Mouse (Mus musculus) cerebellum, adult 11-12 months (tissue): ENCODE measurements around the gene Chil5.
"Not testable (repeated sequence)": the region's sequence is repeated elsewhere in the genome, so short reads cannot be mapped to it uniquely, and the experiment has no call there.

Experiments used
- DNase-seq: peaks from one replicate; pipeline ENCODE4 v3.0.0; 2022

Chil5 gene

DNA sequence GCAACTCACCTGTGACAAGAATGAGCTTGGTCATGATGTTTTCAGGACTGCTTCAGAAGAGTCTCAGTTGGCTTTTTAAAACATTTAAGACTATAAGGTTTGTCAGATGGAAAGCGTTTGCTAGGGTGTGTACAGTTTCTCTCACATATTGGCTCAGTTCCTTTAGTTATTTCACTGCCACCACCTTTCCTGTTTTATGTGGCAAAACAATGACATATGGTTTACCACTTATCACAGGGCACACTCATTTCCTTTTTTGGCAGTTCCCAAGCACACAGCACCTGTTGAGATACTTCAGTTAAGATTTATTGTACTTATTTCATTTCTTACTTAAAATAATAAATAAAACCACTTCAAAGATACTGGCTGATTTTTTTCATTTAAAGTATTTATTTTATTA lies at the start of gene Chil5:
Chil5 (minus strand) TSS at position 34 of the 400 bp plus-strand sequence.
- peak; percentile 32 for DNase-seq

- no peak for DNase-seq
Measured at GRCm38 (mm10) chr3:106074824-106075223, 42.2 kb upstream of the Chil5 start.

- DNase-seq: no peak
Measured at GRCm38 (mm10) chr3:106070994-106071393, 38.4 kb upstream of the Chil5 start.

DNA sequence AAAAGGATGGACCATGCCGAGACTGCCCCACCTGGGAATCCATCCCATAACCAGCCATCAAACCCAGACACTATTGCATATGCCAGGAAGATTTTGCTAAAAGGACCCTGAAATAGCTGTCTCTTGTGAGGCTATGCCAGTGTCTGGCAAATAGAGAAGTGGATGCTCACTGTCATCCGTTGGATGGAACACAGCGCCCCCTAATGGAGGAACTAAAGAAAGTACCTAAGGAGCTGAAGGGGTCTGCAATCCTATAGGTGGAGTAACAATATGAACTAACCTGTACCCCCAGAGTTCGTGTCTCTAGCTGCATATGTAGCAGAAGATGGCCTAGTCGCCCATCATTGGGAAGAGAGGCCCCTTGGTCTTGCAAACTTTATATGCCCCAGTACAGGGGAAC lies 35.1 kb upstream of the Chil5 start:
- not testable (repeated sequence) for DNase-seq

GRCm38 (mm10) chr3:106057966-106058365 lies 25.4 kb upstream of the Chil5 start:
- DNase-seq: peak; percentile 71

GRCm38 (mm10) chr3:106051896-106052295 lies 19.3 kb upstream of the Chil5 start:
- no peak for DNase-seq

DNA sequence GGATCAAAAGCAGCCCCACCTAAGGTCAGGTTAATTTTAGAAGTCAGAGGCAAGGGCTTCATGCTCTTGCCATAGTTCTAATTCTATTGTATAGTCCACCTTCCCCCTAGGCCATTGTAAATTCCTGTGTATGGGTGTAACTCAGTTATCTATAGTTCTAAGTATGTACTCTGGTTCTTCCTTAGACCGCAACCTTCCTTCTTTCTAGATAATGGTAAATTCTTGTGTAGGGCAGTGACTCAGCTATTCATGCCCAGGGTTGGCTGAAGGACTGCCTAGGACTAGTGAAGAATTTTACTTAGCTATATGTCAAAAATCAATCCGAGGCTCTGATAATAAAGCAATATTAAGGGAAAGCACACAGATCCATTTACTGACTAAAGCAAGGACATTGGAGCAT lies 7.7 kb upstream of the Chil5 start:
- no peak for DNase-seq

GRCm38 (mm10) chr3:106024135-106024534 lies 8.5 kb downstream of the Chil5 start:
- DNase-seq: no peak

GRCm38 (mm10) chr3:106021840-106022239 lies 10.8 kb downstream of the Chil5 start:
- DNase-seq: no peak

DNA sequence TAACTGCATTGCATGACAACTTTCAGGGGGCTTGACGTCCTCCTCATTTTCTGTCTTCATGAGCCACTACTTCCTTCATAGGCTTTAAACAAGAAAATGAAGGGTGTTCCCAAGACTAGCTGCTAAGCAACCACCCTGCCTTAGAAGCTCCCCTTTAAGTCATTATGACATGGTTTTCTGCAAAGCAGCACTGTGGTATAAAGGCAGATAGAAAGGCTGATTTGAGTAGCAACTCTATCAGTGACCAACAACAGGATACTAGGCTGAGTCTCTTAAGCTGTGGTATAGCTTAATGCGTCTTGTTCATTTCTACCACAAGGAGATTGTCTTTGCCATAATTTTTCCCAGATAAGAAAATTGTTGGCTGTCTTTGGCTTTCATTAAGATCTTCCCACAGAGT lies 18.1 kb downstream of the Chil5 start, which contains the start of gene Pifo:
Pifo (minus strand) TSS at position 101 of the 400 bp plus-strand sequence.
- DNase-seq: no peak

- not testable (repeated sequence) for DNase-seq
Measured at GRCm38 (mm10) chr3:106003360-106003759, 29.3 kb downstream of the Chil5 start.

DNA sequence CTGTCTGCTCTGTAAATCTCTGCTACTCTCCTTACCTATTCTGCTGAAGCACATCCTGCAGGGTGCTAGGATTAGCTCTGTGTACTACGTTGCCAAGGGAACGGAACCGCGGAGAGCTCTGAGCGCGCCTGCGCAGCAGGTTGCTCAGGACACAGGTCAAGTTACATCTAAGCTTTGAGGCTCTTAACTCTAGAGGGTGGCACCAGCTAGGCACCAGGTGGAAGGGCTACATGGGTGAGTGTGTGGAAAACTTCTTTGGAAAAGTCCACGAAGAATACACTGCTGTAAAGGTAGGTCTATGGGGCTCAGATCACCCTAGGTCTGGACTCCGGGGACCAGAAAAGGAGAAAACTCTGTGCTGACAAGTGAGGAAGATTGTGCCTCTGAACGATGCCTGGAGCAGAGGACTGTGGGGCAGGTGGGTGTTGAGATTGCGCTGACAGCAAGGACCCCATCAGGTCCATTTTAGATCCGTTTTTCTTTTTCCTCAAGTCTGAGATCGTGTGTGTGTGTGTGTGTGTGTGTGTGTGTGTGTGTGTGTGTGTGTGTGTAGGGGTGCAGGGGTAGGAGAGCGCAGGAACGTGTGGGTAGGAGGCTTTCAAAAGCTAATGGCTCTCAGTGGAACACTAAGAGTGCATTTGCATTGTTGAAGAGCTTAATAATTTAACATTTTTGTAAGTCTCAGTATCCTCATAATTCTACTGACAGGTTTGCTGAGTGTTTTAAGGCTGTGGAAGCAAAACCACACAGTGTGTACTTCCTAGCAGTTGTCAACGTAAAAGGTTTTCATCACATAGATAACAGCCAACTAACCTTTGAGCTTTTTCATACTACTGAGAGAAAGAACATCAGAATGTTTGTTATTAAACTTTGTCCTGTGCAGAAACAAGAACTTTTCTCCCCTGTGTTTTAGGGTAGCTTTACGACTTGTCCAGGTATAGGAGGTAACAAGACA lies 30.9 kb downstream of the Chil5 start:
- peak; percentile 19 for DNase-seq

GRCm38 (mm10) chr3:106000707-106001375 lies 31.8 kb downstream of the Chil5 start:
- no peak for DNase-seq

DNA sequence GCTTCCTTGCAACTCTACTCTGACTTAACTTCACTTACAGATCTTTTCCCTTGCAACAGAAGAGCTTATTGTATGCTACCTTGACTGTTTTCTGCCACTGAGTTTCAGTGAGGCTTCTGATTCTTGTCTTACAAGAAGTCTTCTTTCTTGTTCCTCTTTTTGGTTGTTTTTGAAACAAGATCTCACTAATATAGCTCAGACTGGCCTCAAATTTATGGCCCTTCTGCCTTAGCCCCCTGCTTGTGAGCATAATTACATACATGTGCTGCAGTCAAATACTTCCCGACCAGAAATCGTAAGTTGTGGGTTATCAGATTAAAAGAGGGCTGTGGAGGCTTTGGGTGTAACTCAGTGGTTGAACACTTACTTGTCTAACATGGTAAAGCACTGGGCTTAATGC lies 37.9 kb downstream of the Chil5 start:
- no peak for DNase-seq

- DNase-seq: no peak
Measured at GRCm38 (mm10) chr3:105991653-105992283, 40.8 kb downstream of the Chil5 start.

GRCm38 (mm10) chr3:105989611-105990010 lies 43.0 kb downstream of the Chil5 start:
- DNase-seq: not testable (repeated sequence)

GRCm38 (mm10) chr3:105974174-105974573 lies 58.4 kb downstream of the Chil5 start:
- no peak for DNase-seq

DNA sequence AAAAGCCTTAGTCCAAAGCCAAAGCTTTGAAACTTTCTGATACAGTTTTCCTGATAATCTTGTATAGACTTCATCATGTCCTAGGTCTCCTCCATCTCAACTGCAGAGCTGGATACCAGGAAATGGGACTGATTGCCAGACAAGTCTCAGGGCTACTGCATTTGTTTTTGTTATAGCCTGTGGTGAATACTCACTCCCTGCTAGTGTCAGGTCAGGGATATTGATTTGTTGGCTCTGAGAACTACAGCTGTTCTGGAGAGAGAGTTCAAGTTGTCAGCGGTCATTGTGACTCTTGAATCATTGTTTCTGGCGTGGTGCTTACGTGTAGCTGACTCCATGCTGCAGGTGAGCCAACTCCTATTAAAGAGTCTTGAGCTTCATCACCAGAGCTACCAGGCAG lies 59.2 kb downstream of the Chil5 start, which contains the start of gene Ovgp1:
Ovgp1 (plus strand) TSS at position 301 of the 400 bp plus-strand sequence.
- no peak for DNase-seq

DNA sequence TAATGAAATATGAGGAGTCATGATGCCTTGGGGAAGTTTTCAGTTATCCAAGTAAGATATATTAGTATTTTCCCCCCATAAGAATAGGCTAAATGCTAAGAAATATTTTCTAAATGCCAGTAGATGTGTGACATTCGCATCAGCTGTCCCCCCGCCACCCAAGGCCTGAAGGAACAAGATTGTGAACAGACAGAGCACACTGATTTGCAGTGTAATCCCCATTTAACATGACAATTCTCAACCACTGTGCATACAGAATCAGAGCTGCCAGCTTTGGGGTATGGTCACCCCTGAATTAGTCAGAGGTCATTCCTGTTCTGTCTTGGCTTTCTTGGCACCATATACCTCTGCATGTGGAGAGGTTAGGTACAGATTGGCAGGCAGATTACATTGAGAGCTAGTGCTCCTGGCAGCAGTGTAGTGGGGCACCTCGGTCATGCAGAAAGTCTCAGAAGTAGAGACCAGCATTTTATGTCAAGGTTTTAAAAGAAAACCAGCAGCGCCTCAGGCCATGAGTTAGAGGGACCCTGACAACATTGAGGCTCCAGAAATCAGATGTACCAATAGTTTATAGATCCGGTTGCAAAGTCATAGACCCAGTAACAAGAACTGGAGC lies 60.7 kb downstream of the Chil5 start:
- no peak for DNase-seq
